Mouse (Mus musculus): Measurements from ENCODE around the gene Traf5. TPM values are rescaled to one million over a fixed set of nuclear protein-coding genes. Genes with fewer than 3 reads are reported as not detected.

The Traf5 gene
- total RNA-seq, 2 experiments from 2014 or later, result 3.1 to 3.3 TPM

DNA sequence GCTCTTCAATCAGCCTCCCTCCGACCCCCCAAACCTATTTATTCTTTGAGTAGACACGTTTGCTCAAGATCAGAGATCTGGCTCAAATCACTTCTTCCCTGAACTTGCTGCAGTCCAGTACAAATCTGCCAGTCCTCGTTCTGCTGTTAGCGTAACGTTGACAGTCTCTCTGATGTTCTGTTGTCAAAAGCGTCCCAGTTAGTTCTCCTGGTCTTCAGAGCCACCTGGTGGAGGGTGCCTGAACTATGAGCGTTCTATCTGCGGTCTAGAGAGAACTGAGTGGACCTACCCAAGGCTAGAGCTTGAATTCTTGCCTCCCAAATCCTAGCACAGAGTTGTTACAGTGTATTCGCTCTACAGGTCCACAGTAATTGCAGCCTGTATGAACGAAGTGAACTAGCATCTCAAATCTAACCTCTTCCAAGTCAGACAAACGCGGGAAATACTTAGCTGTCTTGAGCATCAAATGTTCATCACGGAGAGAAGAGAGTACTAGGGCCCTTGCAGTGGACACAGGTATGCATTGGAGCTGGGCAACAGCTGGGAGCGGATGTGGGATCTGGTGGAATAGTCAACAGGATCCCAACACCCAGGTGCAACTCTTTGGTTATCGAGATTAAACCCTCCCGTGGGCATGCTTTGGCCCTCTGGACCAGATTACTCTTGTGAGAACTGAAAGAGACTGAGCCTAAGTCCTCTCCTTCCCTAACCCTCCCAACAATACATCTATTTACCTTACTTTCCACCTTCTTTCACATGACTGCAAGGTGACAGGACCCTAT lies 711 bp upstream of the Traf5 start:
- peak; percentile 88 to 90 for DNase-seq (ENCODE audit: low spot score in 2 of 2)

DNA sequence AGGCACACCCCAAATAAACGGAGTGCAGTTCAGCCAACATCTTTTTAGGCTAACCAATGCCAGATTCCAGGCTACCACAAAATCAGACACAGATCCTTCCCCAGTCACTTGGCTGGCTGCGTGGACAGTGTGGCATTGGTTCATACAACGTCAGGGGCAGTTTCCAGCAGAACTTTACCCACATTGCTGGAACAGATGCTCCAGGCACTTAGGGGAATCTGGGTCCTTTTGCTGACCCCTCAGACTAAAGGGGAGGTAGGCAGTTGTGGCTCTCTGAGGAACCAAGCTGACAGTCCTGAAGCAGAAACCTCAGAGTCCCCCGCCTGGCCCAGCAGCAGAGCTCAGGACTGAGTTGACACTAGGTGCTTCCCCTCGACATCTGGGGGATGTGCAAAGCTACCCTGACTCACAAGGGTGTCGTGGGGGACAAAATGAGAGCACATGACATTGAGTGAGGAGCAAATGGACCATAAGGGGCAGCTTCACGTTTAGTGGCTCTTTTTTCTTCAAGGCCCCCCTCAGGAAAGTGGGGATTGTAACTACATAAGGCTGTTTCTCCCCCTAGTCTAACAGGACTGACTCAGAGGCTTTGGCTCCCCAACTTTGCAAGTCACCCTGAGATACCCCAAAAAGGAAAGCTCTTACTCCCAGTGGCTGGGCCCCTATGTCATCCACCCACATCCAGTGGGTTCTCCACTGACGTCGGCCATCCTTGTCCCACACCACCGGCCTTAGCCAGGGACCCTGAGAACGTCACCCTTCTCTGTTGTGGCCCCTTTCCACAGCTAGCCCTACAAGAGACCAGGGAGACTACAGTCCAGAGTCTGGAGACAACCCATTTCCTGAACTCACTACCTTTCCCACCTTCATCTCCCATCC lies 1.4 kb downstream of the Traf5 start:
- DNase-seq (ENCODE audit: low spot score in 2 of 2), result no peak

DNA sequence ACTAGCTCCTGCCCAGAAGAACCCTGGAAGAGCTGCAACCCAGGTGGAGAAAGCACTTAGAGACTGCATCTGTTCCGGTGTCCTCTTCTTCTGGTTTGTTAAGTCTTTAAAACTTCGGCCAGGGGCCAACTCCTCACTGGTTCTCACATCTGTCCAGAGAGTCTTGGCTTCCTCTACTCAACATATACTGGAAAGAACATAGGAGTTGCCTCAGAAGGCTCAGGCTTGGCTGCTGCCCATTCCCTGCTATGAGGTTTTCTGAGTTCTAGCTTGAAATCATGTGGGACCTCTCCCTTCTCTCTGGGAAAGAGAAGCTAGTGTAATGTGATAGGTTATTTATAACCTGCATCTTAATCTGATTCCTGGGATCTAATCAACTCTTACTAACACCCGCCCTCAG lies 2.1 kb downstream of the Traf5 start:
- DNase-seq (ENCODE audit: low spot score in 2 of 2), result no peak

DNA sequence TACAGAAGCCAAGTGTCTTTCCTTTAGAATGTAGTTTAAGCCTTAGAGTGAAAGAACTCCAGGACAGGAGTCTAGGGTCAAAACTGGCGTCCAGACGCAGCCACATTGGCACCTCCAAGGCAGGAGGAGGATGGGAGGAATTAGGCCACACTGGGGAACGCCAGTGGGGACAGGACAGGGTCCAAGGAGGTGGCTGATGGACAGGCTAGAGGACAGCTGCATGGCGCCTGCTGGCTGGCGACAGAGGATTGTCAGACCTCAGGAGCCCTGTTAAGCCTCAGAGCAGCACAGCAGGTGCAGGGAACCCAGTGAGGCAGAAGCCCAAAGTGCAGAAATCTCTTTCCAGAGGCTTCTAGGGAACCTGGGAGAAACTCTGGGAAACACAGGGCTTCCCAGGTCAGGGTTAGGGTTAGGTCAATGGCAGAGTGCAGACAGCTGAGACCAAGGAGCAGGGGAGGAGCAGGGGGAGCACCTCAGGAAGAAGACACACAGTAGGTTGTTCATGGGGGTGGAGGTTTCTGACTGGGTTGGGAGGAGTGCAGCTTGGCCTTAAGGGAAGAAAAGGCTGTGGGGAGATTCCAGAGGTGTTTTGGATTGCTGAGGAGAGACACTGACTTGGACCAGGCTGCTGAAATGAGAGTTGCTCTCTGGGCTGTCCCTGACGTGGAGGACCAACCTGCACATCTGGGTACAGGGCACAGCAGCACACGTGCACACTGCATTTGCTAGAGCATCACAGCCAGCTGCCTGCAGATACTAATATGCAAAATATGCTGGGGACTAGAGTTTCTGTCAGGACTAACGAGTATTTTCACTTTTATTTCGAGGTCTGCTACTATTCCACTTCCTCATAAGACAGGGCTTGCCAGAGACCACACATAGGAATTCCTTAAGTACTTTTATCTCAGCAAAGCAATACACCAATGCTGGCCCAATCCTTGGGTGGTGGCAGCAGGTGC lies 2.9 kb downstream of the Traf5 start:
- no peak for DNase-seq (ENCODE audit: low spot score in 2 of 2)

DNA sequence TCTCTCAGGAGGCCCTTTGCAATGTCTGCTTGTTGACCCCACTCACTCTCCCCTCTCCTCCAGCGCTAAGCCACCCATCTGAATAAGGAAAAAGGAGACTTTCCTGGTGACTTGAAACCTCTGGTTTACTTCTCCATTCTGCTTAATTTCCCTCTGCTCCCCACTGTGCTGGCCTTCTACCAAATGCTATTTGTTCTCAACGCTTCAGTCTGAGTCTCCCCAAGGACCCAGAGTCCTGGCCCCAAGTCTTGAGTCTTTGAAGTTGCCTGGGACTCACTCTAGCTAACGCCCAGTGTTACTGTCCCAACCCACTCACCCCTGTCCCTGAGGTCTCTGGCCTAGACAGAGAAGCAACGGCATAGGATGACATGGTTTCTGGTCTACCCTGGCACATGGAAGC lies 4.3 kb downstream of the Traf5 start:
- DNase-seq (ENCODE audit: low spot score in 2 of 2), result no peak

DNA sequence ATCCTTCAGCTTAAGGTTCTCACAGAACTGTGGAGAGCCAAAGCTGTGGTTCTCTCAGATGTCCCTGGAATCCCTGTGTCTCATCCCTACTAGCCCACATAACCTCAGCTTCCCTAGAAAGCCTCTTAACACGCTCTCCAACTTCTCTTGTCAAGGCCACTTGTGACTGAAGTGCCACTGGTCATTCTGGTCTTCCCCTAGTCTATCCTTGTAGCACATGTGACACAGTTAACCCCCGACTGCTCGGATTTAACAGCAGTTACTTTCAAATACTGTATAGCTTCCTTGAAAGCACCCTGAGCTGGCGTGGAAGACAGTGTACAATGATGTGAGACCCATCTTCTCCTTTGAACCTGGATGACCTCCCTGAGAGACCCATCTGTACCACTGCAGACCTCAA lies 5.3 kb downstream of the Traf5 start:
- DNase-seq (ENCODE audit: low spot score in 2 of 2), result no peak

DNA sequence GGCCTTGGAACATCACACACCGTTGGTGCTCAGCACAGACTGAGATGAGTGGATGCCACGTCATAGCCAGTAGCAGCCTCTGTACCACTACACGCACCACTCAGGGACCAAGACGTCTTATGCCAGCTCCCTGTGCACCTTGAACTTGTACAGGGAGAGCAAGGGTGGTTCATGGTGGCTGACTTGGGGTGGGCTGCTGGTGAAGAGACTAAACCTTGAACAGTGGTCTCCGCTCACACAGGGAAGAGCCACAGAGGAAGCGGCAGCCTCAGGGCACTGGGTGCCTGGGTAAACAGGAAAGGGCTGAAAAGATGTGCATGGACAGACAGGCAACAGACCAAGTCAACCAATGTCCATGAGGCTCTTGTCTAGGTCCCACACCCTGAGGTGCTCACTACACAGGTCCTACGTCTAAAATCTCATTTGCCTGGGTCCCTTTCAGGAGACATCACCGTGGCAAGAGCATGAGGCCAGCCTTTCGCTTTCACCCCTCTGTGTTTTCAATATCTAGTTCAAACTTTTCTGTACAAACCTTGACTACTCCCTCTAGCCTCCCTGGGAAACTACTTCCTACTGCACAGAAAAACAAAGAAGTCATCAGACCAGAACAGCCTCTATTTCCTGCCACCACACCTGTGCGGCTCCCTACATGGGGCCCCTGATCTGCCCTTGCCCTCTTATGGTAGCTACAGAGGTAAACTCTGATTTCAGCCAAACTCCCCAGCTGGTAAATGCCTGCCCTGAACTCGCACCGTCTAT lies 5.9 kb downstream of the Traf5 start:
- no peak for DNase-seq (ENCODE audit: low spot score in 2 of 2)

DNA sequence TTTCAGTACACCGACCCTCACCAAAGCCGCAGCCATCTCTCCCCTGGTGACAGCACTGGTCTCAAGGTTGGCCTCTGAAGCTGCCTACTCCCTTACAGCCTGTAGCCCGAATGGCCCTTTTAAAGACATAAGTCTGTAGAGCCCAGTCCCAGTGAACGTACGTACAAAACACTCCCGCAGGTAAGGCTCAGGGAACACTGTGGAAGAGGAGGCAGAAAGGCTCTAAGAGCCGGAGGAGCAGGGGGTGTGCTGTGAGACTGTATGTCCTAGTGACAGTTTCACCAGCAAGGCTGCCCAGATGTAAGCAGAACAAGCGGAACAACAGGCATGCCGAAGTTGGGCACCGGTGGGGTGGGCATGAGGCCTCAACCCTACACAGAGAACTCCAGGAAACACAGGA lies 7.1 kb downstream of the Traf5 start:
- no peak for DNase-seq (ENCODE audit: low spot score in 2 of 2)

DNA sequence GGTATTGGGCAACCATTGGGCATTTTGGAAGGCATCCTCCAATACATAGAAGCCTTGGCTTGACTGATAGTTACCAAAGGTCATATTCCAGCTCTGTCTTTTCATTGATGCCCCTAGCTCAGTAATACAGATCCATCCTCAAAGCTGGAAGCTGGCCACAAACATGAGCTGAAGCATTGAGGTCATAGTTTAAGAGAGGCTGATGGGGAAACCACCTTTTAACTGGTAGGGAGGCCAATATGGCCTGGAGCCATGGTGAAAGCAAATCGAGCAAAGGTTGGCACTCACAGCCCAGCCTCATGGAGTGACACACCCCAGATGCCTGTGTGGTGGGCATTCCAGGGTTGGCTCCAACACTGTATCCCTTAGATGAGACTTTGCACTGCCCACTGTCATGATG lies 9.7 kb downstream of the Traf5 start:
- DNase-seq (ENCODE audit: low spot score in 2 of 2), result no peak

DNA sequence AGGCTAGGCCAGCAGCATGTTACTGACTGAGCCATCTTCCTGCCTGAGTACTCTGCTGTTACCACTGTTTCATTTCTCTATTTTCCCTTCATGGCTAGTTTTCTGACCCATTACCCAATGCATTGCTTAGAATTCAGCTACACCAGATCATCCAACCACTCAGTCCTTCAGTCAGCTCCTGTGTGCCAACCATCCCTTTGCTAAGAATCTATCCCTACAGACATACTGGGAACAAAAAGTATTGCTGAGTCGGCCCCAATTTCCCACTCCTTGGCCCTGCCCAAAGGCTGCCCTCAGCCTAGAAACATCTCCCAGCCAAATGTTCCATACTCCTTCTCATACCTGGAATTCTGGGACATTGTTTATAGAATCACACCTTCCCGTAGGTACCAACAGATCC lies 11.2 kb downstream of the Traf5 start:
- no peak for DNase-seq (ENCODE audit: low spot score in 2 of 2)

DNA sequence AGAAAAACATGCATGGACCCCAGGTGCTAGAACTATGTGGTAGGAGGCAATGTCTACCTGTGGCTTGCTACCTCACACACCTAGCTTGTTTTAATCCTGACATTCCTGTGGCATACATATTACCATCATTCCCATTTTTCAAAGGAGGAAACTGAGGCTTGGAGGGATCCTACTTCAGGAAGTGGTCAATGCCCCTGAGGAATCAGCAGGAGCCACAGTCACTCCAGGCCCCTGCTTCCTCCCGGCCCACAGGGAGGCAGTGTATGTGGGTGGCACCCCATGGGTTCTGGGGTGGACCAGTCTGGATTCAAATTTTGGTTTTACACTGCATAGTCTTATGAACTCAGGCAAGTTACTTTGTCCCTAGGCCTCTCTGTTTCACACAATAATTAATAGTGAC lies 13.2 kb downstream of the Traf5 start:
- no peak for DNase-seq (ENCODE audit: low spot score in 2 of 2)

DNA sequence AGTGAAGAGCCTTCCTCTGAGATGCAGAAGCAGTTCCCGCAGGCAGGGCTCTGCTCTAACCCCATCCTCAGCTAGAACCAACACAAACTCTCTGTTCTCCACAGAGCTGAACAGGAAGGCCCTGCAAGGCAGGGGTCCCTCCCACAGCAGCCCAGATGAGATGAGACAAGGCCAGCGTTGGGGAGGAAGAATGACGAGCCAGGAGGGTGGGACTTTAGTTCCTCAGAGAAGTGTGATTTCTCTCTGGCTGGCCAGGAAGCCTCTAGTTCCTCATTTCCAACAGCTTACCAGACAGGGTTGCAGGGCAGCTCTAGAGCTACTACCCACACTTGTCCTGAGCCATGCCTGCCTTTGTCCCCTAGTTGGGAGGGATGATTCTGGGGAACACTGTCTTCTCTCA lies 14.0 kb downstream of the Traf5 start:
- no peak for DNase-seq (ENCODE audit: low spot score in 2 of 2)

DNA sequence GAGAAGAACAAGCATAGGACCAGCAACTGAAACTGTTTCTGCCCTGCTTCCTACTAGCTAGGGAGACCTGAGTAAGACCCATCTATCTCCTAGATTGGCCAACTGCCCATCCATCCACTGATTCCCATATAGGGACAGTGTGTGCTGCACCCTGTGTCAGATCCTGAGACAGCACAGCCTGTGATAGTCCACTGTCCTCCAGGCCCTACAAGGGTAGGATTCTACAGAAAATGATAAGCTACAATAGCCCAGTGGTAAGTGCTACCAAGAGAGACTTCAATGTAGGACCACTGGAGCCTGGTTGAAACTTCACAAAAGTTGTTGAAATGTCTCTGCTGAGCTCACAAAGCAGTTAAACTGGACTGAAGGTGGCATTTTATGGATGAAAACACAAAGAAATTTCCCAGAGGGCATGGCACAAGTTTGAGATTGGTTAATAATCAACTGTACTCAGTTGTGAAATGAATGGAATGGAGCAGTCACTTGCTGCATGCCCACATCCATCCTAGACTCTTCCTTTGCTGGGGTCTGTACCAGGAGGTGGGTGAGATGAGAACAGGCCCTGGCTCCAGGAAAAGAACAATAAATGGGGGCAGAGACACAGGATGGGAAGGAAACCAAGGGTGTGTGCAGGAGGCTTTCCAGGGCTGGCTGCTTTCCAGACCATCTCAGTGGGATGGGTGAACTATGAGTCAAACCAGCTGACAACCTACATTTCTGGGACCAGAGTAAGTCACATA lies 15.4 kb downstream of the Traf5 start:
- no peak for DNase-seq (ENCODE audit: low spot score in 2 of 2)

DNA sequence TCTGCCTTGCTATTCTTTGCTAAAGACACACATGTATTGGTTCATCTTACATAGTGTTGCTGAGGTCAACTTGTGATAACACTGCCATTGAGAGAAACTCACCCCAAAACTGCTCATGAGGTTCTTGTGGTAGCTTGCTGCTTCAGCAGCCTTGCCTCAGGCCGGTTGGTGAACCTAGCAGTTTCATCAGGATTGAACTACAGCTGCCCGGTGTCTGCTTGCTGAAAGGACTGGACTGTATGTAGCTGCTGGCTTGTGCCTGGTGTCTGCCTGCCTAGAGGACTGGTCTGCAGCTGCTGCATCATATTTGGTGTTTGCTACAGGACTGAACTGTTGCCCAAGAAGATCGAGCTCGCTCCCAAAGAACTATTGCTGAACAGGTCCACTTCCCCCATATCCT lies 16.3 kb downstream of the Traf5 start:
- DNase-seq (ENCODE audit: low spot score in 2 of 2), result no peak

DNA sequence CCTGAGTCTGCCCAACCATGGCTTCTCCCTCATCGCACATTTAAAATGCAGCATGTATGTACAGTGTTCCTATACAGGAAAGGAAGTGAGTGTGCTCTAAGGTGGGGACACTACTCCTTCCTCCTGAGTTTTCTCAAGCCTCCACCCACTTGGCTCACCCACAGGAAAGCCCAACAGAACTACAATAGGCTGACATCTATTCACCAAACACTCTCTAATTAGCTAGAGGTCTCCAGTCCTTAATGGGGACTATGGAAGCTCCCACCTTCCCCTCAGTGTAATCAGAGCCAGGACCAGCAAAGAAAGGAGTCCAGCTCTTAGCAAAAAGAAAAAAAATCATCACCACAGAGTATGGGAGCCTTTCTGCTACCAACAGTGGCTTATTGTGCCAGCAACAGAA lies 17.5 kb downstream of the Traf5 start:
- no peak for DNase-seq (ENCODE audit: low spot score in 2 of 2)

DNA sequence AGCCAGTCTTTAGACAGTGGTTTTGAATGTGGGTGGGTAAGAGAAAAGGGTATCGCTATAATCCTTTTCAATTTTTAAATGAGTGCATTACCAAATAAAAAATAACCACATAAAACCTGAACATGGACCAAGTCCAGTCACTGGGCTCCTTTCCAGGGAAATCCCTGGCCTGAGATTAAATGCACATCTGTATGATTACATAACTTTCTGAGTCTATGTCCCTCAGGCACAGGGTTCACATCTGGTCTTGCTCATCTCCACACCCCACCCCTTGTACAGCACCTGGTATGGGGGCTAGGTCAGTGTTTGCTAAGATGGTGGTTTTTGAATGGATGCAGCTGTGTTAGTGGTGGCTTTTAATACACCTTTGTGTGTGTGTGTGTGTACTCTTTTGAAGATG lies 19.9 kb downstream of the Traf5 start:
- DNase-seq (ENCODE audit: low spot score in 2 of 2), result no peak

DNA sequence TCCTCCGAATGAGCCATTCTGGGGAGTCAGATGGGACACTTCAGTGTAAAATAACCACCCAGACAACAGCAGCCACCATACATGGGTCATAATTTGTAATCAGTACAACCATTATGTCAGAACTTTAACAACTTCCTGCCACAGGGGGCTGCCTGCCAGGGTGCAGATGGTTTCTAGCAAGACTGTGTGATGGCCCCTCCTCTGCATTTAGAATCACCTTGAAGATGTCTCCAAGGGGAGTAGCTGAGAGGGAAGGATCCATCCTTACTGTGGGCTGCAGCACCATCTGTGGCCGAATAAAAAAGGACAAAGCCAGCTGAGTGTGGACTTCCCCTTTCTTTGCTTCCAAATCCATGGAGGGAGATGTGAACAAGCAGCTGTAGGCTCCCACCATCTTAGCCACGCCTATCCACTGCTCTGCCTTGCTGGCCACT lies 21.7 kb downstream of the Traf5 start:
- peak in 1 of 2 experiments; percentile 25 for DNase-seq (ENCODE audit: low spot score in 2 of 2)

DNA sequence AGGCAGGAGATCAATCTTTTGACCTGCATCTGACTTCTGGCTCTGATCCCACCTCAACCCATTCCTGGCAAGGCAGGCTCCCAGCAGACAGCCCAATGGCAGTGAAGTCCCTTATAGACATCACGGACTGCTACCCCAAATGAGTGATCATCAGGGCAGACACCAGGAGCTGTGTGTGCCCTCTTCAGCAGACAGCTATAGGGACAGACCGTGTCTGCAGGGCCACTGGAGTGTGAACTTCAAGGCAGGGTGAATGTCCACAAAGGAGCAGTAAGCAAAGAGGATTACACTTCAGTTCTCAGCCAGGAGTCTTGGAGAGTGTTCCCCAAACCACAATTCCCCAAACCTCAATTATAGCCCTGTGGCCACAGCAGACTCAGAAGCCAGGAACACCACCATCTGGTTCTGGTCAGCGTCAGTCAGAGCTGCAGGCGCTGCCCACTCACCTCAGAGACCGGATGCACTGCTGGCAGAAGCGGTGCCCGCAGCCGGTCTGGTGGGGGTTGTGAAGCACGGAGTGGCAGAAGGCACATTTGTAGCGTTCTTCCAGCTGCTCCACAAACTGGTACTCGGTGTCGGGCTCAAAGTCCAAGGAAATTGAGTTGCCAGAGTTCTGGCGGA lies 22.3 kb downstream of the Traf5 start:
- DNase-seq (ENCODE audit: low spot score in 2 of 2), result peak; percentile 36 to 43

DNA sequence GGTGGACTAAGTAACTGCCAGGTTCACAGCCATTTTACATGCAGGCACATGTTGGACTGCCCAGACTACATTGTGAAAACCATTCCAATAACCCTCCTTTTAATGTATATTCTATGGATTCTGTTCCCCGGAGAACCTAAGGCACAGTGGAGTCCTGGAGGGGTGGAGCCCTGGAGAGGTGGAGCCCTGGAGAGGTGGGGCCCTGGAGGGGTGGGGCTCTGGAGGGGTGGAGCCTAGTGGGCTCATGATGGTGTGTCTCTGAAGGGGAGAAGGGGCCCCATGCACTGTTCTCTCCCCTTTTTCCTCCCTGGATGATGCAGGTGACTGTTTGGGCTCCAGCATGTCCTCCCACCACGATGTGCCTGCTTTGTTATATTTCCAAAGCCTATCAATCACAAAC lies 24.2 kb downstream of the Traf5 start:
- DNase-seq (ENCODE audit: low spot score in 2 of 2), result no peak
